Mouse (Mus musculus) adrenal gland, adult 2 months (tissue): ENCODE data around the gene Gm10715. TPM values are rescaled to one million over a fixed set of nuclear protein-coding genes. Genes with fewer than 3 reads are reported as not detected.
"Not testable (repeated sequence)": the region's sequence is repeated elsewhere in the genome, so short reads cannot be mapped to it uniquely, and the experiment has no call there.

Source experiments
- DNase-seq: peaks from one replicate; pipeline ENCODE4 v3.0.0; 2021
- microRNA-seq, 2 experiments: library from miRNA; unstranded; fragments of <30 nt; microRNA quantifications; one replicate each; pipeline ENCODE4 v1.2.0; 2021
- polyA plus RNA-seq: library from polyadenylated mRNA; depleted of rRNA; stranded (reverse); fragments of >200 nt; gene quantifications from 2 replicates; pipeline ENCODE4 v1.2.3, GENCODE M21; 2012; rRNA removed
- total RNA-seq, 2 experiments: library from RNA; stranded (reverse); gene quantifications; 2 replicates each; pipeline ENCODE4 v1.2.3; 2021

Gm10715 gene
- total and polyA plus RNA-seq, 3 experiments = not detected

- peak; percentile 3 for DNase-seq
These were observed 11.7 kb upstream of the Gm10715 start, which contains the start of gene Gm10717 for GRCm38 (mm10) chr9:3024912-3025467. Gm10717 (plus strand) TSS chr9:3025417.

- DNase-seq = peak; percentile 51
These were observed 11.0 kb upstream of the Gm10715 start for GRCm38 (mm10) chr9:3025653-3026052.

- not testable (repeated sequence) for DNase-seq
These were observed 10.5 kb upstream of the Gm10715 start for GRCm38 (mm10) chr9:3026136-3026535.

GRCm38 (mm10) chr9:3026741-3027140, 9.9 kb upstream of the Gm10715 start:
- not testable (repeated sequence) for DNase-seq

- not testable (repeated sequence) for DNase-seq
These were observed 9.5 kb upstream of the Gm10715 start for GRCm38 (mm10) chr9:3027200-3027599.

- peak; percentile 4 for DNase-seq
These were observed 7.2 kb upstream of the Gm10715 start for GRCm38 (mm10) chr9:3029276-3030000.

GRCm38 (mm10) chr9:3030677-3031318, 5.9 kb upstream of the Gm10715 start:
- not testable (repeated sequence) for DNase-seq

- not testable (repeated sequence) for DNase-seq
These were observed 2.4 kb upstream of the Gm10715 start, which contains the start of gene Gm17535 for GRCm38 (mm10) chr9:3034299-3034698. Gm17535 (plus strand) TSS chr9:3034599.

GRCm38 (mm10) chr9:3038161-3038560, 1.5 kb downstream of the Gm10715 start:
- not testable (repeated sequence) for DNase-seq

Small RNA genes lying within 50 kb of the gene (microRNA-seq; reads per million reads assigned to microRNA genes)
- gene Mir101c = 0 reads per million in 2 experiments

Other genes starting within 250 kb of the Gm10715 start
- gene Gm10722, start 36.0 kb upstream of the Gm10715 start, total RNA-seq = not detected
- not detected in 2 replicates for gene Gm10722, start 36.0 kb upstream of the Gm10715 start, polyA plus RNA-seq
- under 1 TPM in 1 of 2 experiments, not detected in 1; 0.78 TPM for gene Gm11168, start 33.5 kb upstream of the Gm10715 start, total RNA-seq
- gene Gm11168, start 33.5 kb upstream of the Gm10715 start, polyA plus RNA-seq = not detected in 2 replicates
- gene Gm10721, start 23.7 kb upstream of the Gm10715 start, total RNA-seq = 1 to 10 TPM in 1 of 2 experiments, under 1 TPM in 1; 0.86 to 1.2 TPM
- gene Gm10721, start 23.7 kb upstream of the Gm10715 start, polyA plus RNA-seq = not detected in 2 replicates
- not detected for gene Gm10720, start 21.2 kb upstream of the Gm10715 start, total RNA-seq
- gene Gm10720, start 21.2 kb upstream of the Gm10715 start, polyA plus RNA-seq = not detected in 2 replicates
- gene Gm10719, start 19.5 kb upstream of the Gm10715 start, total RNA-seq = 1 to 10 TPM in 1 of 2 experiments, under 1 TPM in 1; 0.90 to 3.5 TPM
- not detected in 2 replicates for gene Gm10719, start 19.5 kb upstream of the Gm10715 start, polyA plus RNA-seq
- 1 to 10 TPM; 1.7 to 1.9 TPM for gene Gm10718, start 13.3 kb upstream of the Gm10715 start, total RNA-seq
- gene Gm10718, start 13.3 kb upstream of the Gm10715 start, polyA plus RNA-seq = not detected in 2 replicates
- gene Gm10717, start 11.5 kb upstream of the Gm10715 start, total RNA-seq = under 1 TPM in 1 of 2 experiments, not detected in 1; 0.49 TPM
- gene Gm10717, start 11.5 kb upstream of the Gm10715 start, polyA plus RNA-seq = not detected in 2 replicates
- gene Gm17535, start 2.3 kb upstream of the Gm10715 start, total RNA-seq = not detected
- not detected in 2 replicates for gene Gm17535, start 2.3 kb upstream of the Gm10715 start, polyA plus RNA-seq